Mouse (Mus musculus): ENCODE results near the gene Iars2. TPM values are rescaled to one million over a fixed set of nuclear protein-coding genes. Genes with fewer than 3 reads are reported as not detected.
"Not testable (repeated sequence)": the region's sequence is repeated elsewhere in the genome, so short reads cannot be mapped to it uniquely, and the experiment has no call there.

The Iars2 gene
- polyA plus RNA-seq, 1 experiment from 2014 or later, result 29.0 TPM

- H3K9ac ChIP-seq (ENCODE audit: low read depth, low read length); H3K27me3 ChIP-seq (replicated peaks; ENCODE audit: control insufficient read depth, insufficient read depth, low read length); DNase-seq (ENCODE audit: low spot score); H3K9me3 ChIP-seq (ENCODE audit: control insufficient read depth, low read length); H3K4me1 ChIP-seq (ENCODE audit: control insufficient read depth, insufficient read depth, low read length); H3K27ac ChIP-seq (replicated peaks; ENCODE audit: low read depth, low read length); ATAC-seq (ENCODE audit: low read depth): not testable (repeated sequence)
- peaks cover 46% of the 10 kb centered on the region for H3K36me3 ChIP-seq (ENCODE audit: control insufficient read depth, insufficient read depth, low read length)
- peak overlapping the region; percentile 94 for H3K4me3 ChIP-seq (ENCODE audit: low read depth, low read length)
- WGBS, result 52% methylated on average over 3 of the region's 3 CpGs
- H3K4me2 ChIP-seq (ENCODE audit: low read depth, low read length), result peak overlapping the region; percentile 76
Observed at GRCm38 (mm10) chr1:185327754-185328345, 1.3 kb downstream of the Iars2 start.

GRCm38 (mm10) chr1:185315846-185316568, 13.2 kb downstream of the Iars2 start:
- Histone ChIP-seq H3K27ac (replicated peaks; ENCODE audit: low read depth, low read length) (no peak overlapping the region), H3K36me3 (ENCODE audit: control insufficient read depth, insufficient read depth, low read length) (peaks cover 81% of the 10 kb centered on the region), H3K9me3 (ENCODE audit: control insufficient read depth, low read length) (no peaks in the 10 kb centered on the region), H3K9ac (ENCODE audit: low read depth, low read length) (no peak overlapping the region), H3K4me1 (ENCODE audit: control insufficient read depth, insufficient read depth, low read length) (no peaks in the 10 kb centered on the region), H3K4me3 (ENCODE audit: low read depth, low read length) (no peak overlapping the region), H3K4me2 (ENCODE audit: low read depth, low read length) (no peak overlapping the region), H3K27me3 (replicated peaks; ENCODE audit: control insufficient read depth, insufficient read depth, low read length) (no peaks in the 10 kb centered on the region)
- 87% methylated on average over 16 of the region's 16 CpGs for WGBS
- ATAC-seq (ENCODE audit: low read depth) (no peak), DNase-seq (ENCODE audit: low spot score) (no peak)

- WGBS, result 92% methylated on average over 4 of the region's 4 CpGs
- no peak for DNase-seq (ENCODE audit: low spot score)
- Histone ChIP-seq H3K27ac (replicated peaks; ENCODE audit: low read depth, low read length) (no peak overlapping the region), H3K9ac (ENCODE audit: low read depth, low read length) (no peak overlapping the region), H3K36me3 (ENCODE audit: control insufficient read depth, insufficient read depth, low read length) (peaks cover 72% of the 10 kb centered on the region), H3K4me2 (ENCODE audit: low read depth, low read length) (no peak overlapping the region), H3K27me3 (replicated peaks; ENCODE audit: control insufficient read depth, insufficient read depth, low read length) (no peaks in the 10 kb centered on the region), H3K4me3 (ENCODE audit: low read depth, low read length) (no peak overlapping the region), H3K4me1 (ENCODE audit: control insufficient read depth, insufficient read depth, low read length) (no peaks in the 10 kb centered on the region), H3K9me3 (ENCODE audit: control insufficient read depth, low read length) (no peaks in the 10 kb centered on the region)
- no peak for ATAC-seq (ENCODE audit: low read depth)
Observed at GRCm38 (mm10) chr1:185314546-185314945, 14.7 kb downstream of the Iars2 start.

GRCm38 (mm10) chr1:185311949-185312348, 17.2 kb downstream of the Iars2 start:
- 89% methylated on average over 9 of the region's 9 CpGs for WGBS

GRCm38 (mm10) chr1:185308908-185309307, 20.3 kb downstream of the Iars2 start:
- peak; percentile 13 for DNase-seq (ENCODE audit: low spot score)
- H3K27me3 ChIP-seq (replicated peaks; ENCODE audit: control insufficient read depth, insufficient read depth, low read length), result no peaks in the 10 kb centered on the region
- H3K36me3 ChIP-seq (ENCODE audit: control insufficient read depth, insufficient read depth, low read length), result peaks cover 56% of the 10 kb centered on the region
- no peak overlapping the region for H3K4me2 ChIP-seq (ENCODE audit: low read depth, low read length)
- 0 out of 2 replicates have a peak, but pooled peaks have one; percentile 70 for ATAC-seq (ENCODE audit: low read depth)
- H3K9me3 ChIP-seq (ENCODE audit: control insufficient read depth, low read length), result no peaks in the 10 kb centered on the region
- H3K4me1 ChIP-seq (ENCODE audit: control insufficient read depth, insufficient read depth, low read length), result no peaks in the 10 kb centered on the region
- no peak overlapping the region for H3K27ac ChIP-seq (replicated peaks; ENCODE audit: low read depth, low read length)
- no peak overlapping the region for H3K9ac ChIP-seq (ENCODE audit: low read depth, low read length)
- WGBS, result 65% methylated on average over 4 of the region's 4 CpGs
- no peak overlapping the region for H3K4me3 ChIP-seq (ENCODE audit: low read depth, low read length)

More at GRCm38 (mm10) chr1:185311949-185312348, 17.2 kb downstream of the Iars2 start:
- no peak overlapping the region for H3K4me2 ChIP-seq (ENCODE audit: low read depth, low read length)
- no peak overlapping the region for H3K4me3 ChIP-seq (ENCODE audit: low read depth, low read length)
- no peaks in the 10 kb centered on the region for H3K27me3 ChIP-seq (replicated peaks; ENCODE audit: control insufficient read depth, insufficient read depth, low read length)
- H3K4me1 ChIP-seq (ENCODE audit: control insufficient read depth, insufficient read depth, low read length), result no peaks in the 10 kb centered on the region
- no peak for ATAC-seq (ENCODE audit: low read depth)
- no peak overlapping the region for H3K27ac ChIP-seq (replicated peaks; ENCODE audit: low read depth, low read length)
- DNase-seq (ENCODE audit: low spot score), result no peak
- H3K9ac ChIP-seq (ENCODE audit: low read depth, low read length), result no peak overlapping the region
- no peaks in the 10 kb centered on the region for H3K9me3 ChIP-seq (ENCODE audit: control insufficient read depth, low read length)
- H3K36me3 ChIP-seq (ENCODE audit: control insufficient read depth, insufficient read depth, low read length), result peaks cover 73% of the 10 kb centered on the region

- H3K9me3 ChIP-seq (ENCODE audit: control insufficient read depth, low read length), result no peaks in the 10 kb centered on the region
- no peaks in the 10 kb centered on the region for H3K4me1 ChIP-seq (ENCODE audit: control insufficient read depth, insufficient read depth, low read length)
- no peak overlapping the region for H3K4me3 ChIP-seq (ENCODE audit: low read depth, low read length)
- H3K27ac ChIP-seq (replicated peaks; ENCODE audit: low read depth, low read length), result no peak overlapping the region
- H3K36me3 ChIP-seq (ENCODE audit: control insufficient read depth, insufficient read depth, low read length), result peaks cover 53% of the 10 kb centered on the region
- no peaks in the 10 kb centered on the region for H3K27me3 ChIP-seq (replicated peaks; ENCODE audit: control insufficient read depth, insufficient read depth, low read length)
- over 99% methylated on average over 2 of the region's 2 CpGs for WGBS
- no peak overlapping the region for H3K4me2 ChIP-seq (ENCODE audit: low read depth, low read length)
- H3K9ac ChIP-seq (ENCODE audit: low read depth, low read length), result no peak overlapping the region
- ATAC-seq (ENCODE audit: low read depth) (no peak), DNase-seq (ENCODE audit: low spot score) (no peak)
Observed at GRCm38 (mm10) chr1:185308334-185308733, 20.9 kb downstream of the Iars2 start.

- Histone ChIP-seq H3K4me2 (ENCODE audit: low read depth, low read length) (no peak overlapping the region), H3K27me3 (replicated peaks; ENCODE audit: control insufficient read depth, insufficient read depth, low read length) (no peaks in the 10 kb centered on the region), H3K4me3 (ENCODE audit: low read depth, low read length) (no peak overlapping the region), H3K4me1 (ENCODE audit: control insufficient read depth, insufficient read depth, low read length) (no peaks in the 10 kb centered on the region), H3K9me3 (ENCODE audit: control insufficient read depth, low read length) (no peaks in the 10 kb centered on the region), H3K36me3 (ENCODE audit: control insufficient read depth, insufficient read depth, low read length) (peaks cover 53% of the 10 kb centered on the region), H3K27ac (replicated peaks; ENCODE audit: low read depth, low read length) (no peak overlapping the region), H3K9ac (ENCODE audit: low read depth, low read length) (no peak overlapping the region)
- ATAC-seq (ENCODE audit: low read depth), result no peak
- DNase-seq (ENCODE audit: low spot score), result no peak
- WGBS, result 96% methylated on average over 7 of the region's 7 CpGs
Observed at GRCm38 (mm10) chr1:185307645-185308044, 21.6 kb downstream of the Iars2 start.

- H3K9ac ChIP-seq (ENCODE audit: low read depth, low read length), result no peak overlapping the region
- H3K27me3 ChIP-seq (replicated peaks; ENCODE audit: control insufficient read depth, insufficient read depth, low read length), result no peaks in the 10 kb centered on the region
- H3K9me3 ChIP-seq (ENCODE audit: control insufficient read depth, low read length), result no peaks in the 10 kb centered on the region
- no peaks in the 10 kb centered on the region for H3K4me1 ChIP-seq (ENCODE audit: control insufficient read depth, insufficient read depth, low read length)
- DNase-seq (ENCODE audit: low spot score), result no peak
- peaks cover 53% of the 10 kb centered on the region for H3K36me3 ChIP-seq (ENCODE audit: control insufficient read depth, insufficient read depth, low read length)
- no peak overlapping the region for H3K4me2 ChIP-seq (ENCODE audit: low read depth, low read length)
- H3K27ac ChIP-seq (replicated peaks; ENCODE audit: low read depth, low read length), result no peak overlapping the region
- 98% methylated on average over 12 of the region's 12 CpGs for WGBS
- H3K4me3 ChIP-seq (ENCODE audit: low read depth, low read length), result no peak overlapping the region
- no peak for ATAC-seq (ENCODE audit: low read depth)
Observed at GRCm38 (mm10) chr1:185306836-185307235, 22.4 kb downstream of the Iars2 start.

GRCm38 (mm10) chr1:185302816-185303215, 26.4 kb downstream of the Iars2 start:
- WGBS, result 88% methylated on average over 6 of the region's 6 CpGs
- no peak overlapping the region for H3K27ac ChIP-seq (replicated peaks; ENCODE audit: low read depth, low read length)
- no peak for ATAC-seq (ENCODE audit: low read depth)

More at GRCm38 (mm10) chr1:185302816-185303215, 26.4 kb downstream of the Iars2 start:
- no peaks in the 10 kb centered on the region for H3K4me1 ChIP-seq (ENCODE audit: control insufficient read depth, insufficient read depth, low read length)
- no peak overlapping the region for H3K4me3 ChIP-seq (ENCODE audit: low read depth, low read length)
- no peaks in the 10 kb centered on the region for H3K27me3 ChIP-seq (replicated peaks; ENCODE audit: control insufficient read depth, insufficient read depth, low read length)
- no peak overlapping the region for H3K9ac ChIP-seq (ENCODE audit: low read depth, low read length)
- H3K9me3 ChIP-seq (ENCODE audit: control insufficient read depth, low read length), result no peaks in the 10 kb centered on the region
- no peak overlapping the region for H3K4me2 ChIP-seq (ENCODE audit: low read depth, low read length)
- DNase-seq (ENCODE audit: low spot score), result no peak
- peaks cover 52% of the 10 kb centered on the region for H3K36me3 ChIP-seq (ENCODE audit: control insufficient read depth, insufficient read depth, low read length)
